Mouse (Mus musculus) left cerebral cortex, postnatal 36 days (tissue): ENCODE data around the gene Ing2. TPM values are rescaled to one million over a fixed set of nuclear protein-coding genes. Genes with fewer than 3 reads are reported as not detected.
A peak's percentile ranks its signal among the peaks of the same experiment; 100 is the strongest.

Experiments
- DNase-seq, 2 experiments: peaks; one replicate each; pipeline ENCODE4 v3.0.0; 2021 to 2022; ENCODE audit warnings: low spot score in 2 of 2, mixed read lengths in 1 of 2
- intact Hi-C: fragments of 180-260 bp; cut with DNase I; formaldehyde crosslinking; loops from one replicate; pipeline ENCODE4 v1.15.1; 2025
- total RNA-seq, 2 experiments: library from RNA; stranded (reverse); gene quantifications; 2 replicates each; pipeline ENCODE4 v1.2.3; 2021

The Ing2 gene
- 10 to 100 TPM; 46.5 to 55.5 TPM for total RNA-seq

GRCm38 (mm10) chr8:47674777-47675710, at the start of gene Ing2:
Gene Ing2 (minus strand): TSS chr8:47675556.
- peak; percentile 100 for DNase-seq
- intact Hi-C loops, result loop anchor here (2.0 to 10.0 kb wide), 3 partner anchors 40 to 260 kb away; partner anchors contain the start of genes Rwdd4a and Trappc11

GRCm38 (mm10) chr8:47721609-47722008, 46.3 kb upstream of the Ing2 start:
- intact Hi-C loops, result no loop called here
- no peak for DNase-seq

- intact Hi-C loops, result no loop called here
- DNase-seq, result no peak
Measured at GRCm38 (mm10) chr8:47718641-47719040, 43.3 kb upstream of the Ing2 start.

- DNase-seq, result peak; percentile 94 to 95
- intact Hi-C loops, result loop anchor here (2.0 kb wide), 1 partner anchor 39 kb away; the partner anchor contains the start of gene Ing2
Measured at GRCm38 (mm10) chr8:47713761-47714745, 38.7 kb upstream of the Ing2 start, which contains the start of gene Cdkn2aip. Gene Cdkn2aip (minus strand): TSS chr8:47713932.

GRCm38 (mm10) chr8:47713171-47713663, 37.9 kb upstream of the Ing2 start:
- no peak for DNase-seq
- intact Hi-C loops, result no loop called here

GRCm38 (mm10) chr8:47708106-47708505, 32.8 kb upstream of the Ing2 start:
- DNase-seq, result no peak
- intact Hi-C loops, result no loop called here

- intact Hi-C loops, result no loop called here
Measured at GRCm38 (mm10) chr8:47706746-47707145, 31.4 kb upstream of the Ing2 start.

GRCm38 (mm10) chr8:47702333-47702732, 27.0 kb upstream of the Ing2 start:
- no peak for DNase-seq
- intact Hi-C loops, result no loop called here

More at GRCm38 (mm10) chr8:47706746-47707145, 31.4 kb upstream of the Ing2 start:
- DNase-seq, result no peak

GRCm38 (mm10) chr8:47697696-47698095, 22.3 kb upstream of the Ing2 start:
- intact Hi-C loops, result no loop called here
- no peak for DNase-seq

GRCm38 (mm10) chr8:47695431-47696105, 20.2 kb upstream of the Ing2 start:
- peak; percentile 42 to 47 for DNase-seq
- intact Hi-C loops, result no loop called here

GRCm38 (mm10) chr8:47693119-47693518, 17.8 kb upstream of the Ing2 start:
- peak; percentile 50 to 64 for DNase-seq
- intact Hi-C loops, result loop anchor here (5.0 kb wide), 2 partner anchors 136 to 161 kb away; partner anchors contain the start of genes Rwdd4a and Trappc11

- no peak for DNase-seq
- intact Hi-C loops, result loop anchor here (5.0 kb wide), 2 partner anchors 135 to 160 kb away; partner anchors contain the start of genes Rwdd4a and Trappc11
Measured at GRCm38 (mm10) chr8:47691831-47692230, 16.5 kb upstream of the Ing2 start.

- intact Hi-C loops, result loop anchor here (5.0 kb wide), 2 partner anchors 134 to 159 kb away; partner anchors contain the start of genes Rwdd4a and Trappc11
- no peak for DNase-seq
Measured at GRCm38 (mm10) chr8:47691303-47691702, 15.9 kb upstream of the Ing2 start.

GRCm38 (mm10) chr8:47690674-47691078, 15.3 kb upstream of the Ing2 start:
- intact Hi-C loops, result loop anchor here (5.0 kb wide), 2 partner anchors 133 to 158 kb away; partner anchors contain the start of genes Rwdd4a and Trappc11
- DNase-seq, result no peak

GRCm38 (mm10) chr8:47689704-47690326, 14.5 kb upstream of the Ing2 start:
- intact Hi-C loops, result loop anchor here (5.0 kb wide), 2 partner anchors 133 to 158 kb away; partner anchors contain the start of genes Rwdd4a and Trappc11
- DNase-seq, result no peak

GRCm38 (mm10) chr8:47684441-47684840, 9.1 kb upstream of the Ing2 start:
- intact Hi-C loops, result no loop called here
- no peak for DNase-seq

GRCm38 (mm10) chr8:47683994-47684393, 8.6 kb upstream of the Ing2 start:
- intact Hi-C loops, result no loop called here
- no peak for DNase-seq

GRCm38 (mm10) chr8:47680306-47680705, 5.0 kb upstream of the Ing2 start:
- intact Hi-C loops, result no loop called here
- DNase-seq, result no peak
